ENCODE assay signal across 10 mouse cellular contexts in the genomic region with DNA sequence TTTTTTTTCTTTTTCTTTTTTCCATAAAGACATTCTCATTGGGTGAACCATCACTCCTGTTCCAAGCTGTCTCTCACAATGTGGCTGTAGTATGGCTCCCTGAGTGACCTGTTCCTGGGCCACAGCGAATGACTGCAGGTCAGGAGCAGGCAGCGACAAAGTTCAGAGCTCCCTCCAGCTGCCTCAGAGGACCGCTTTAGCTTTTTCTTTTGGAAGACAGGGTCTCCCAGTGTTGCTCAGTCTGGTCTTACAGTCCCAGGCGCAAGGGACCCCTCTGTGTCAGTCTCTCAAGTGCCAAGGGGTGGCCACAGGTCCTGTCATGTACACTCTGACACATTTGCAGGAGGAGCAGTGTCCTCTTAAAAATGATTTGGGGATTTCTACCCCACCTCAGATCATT. TPM values are rescaled to one million over a fixed set of nuclear protein-coding genes. Genes with fewer than 3 reads are reported as not detected.
DNase-seq lines count a peak whose midpoint lies in the region; ATAC-seq and TF ChIP-seq lines count a peak whose summit lies in the region.
"Had no signal": no experiment of that assay in that cellular context is flagged by ENCODE, and none has a peak within 500 bp of the region (broad histone marks: within the 10 kb centered on the region; RNA-seq: fewer than 3 reads in every experiment).

No protein-coding gene starts in this region.

- no peak for TF ChIP-seq EP300 in liver, embryonic 14.5 days (IDR thresholded peaks at IDR 0.05; ENCODE audit: low read depth)

- no peak for DNase-seq in kidney, postnatal 0 days (ENCODE audit: low spot score)
- no peak for DNase-seq in kidney, adult 9 months
- DNase-seq in embryonic facial prominence, embryonic 10.5 days (ENCODE audit: low spot score) = peak; percentile 35
- no peak for DNase-seq in liver, embryonic 14.5 days (ENCODE audit: low read depth in 3 of 3, low spot score in 3 of 3)
- DNase-seq in spleen, postnatal 4 days (ENCODE audit: low spot score in 2 of 2) = no peak

- 72% methylated on average over 4 of the region's 4 CpGs for WGBS in kidney, postnatal 0 days
- 54% methylated on average over 4 of the region's 4 CpGs for WGBS in embryonic facial prominence, embryonic 10.5 days
- 67% methylated on average over 4 of the region's 4 CpGs for WGBS in embryonic facial prominence, embryonic 15.5 days
- WGBS in liver, embryonic 14.5 days (ENCODE audit: insufficient replicate concordance) = 76% methylated on average over 4 of the region's 4 CpGs

- no peak for TF ChIP-seq CTCF in kidney, postnatal 0 days (IDR thresholded peaks at IDR 0.05; ENCODE audit: low read depth)
- TF ChIP-seq CTCF in liver, embryonic 14.5 days (IDR thresholded peaks at IDR 0.05; ENCODE audit: low read depth) = no peak

- no peak overlapping the region for H3K9ac ChIP-seq in kidney, postnatal 0 days (ENCODE audit: low read depth, low read length)
- H3K9ac ChIP-seq in embryonic facial prominence, embryonic 15.5 days = no peak overlapping the region
- no peak overlapping the region for H3K9ac ChIP-seq in liver, embryonic 14.5 days (replicated peaks)

- H3K4me2 ChIP-seq in kidney, postnatal 0 days (ENCODE audit: low read length) = no peak overlapping the region
- no peak overlapping the region for H3K4me2 ChIP-seq in embryonic facial prominence, embryonic 15.5 days (replicated peaks)
- H3K4me2 ChIP-seq in liver, embryonic 14.5 days (ENCODE audit: low read depth) = peak overlapping the region; percentile 67

- no peaks in the 10 kb centered on the region for H3K9me3 ChIP-seq in kidney, postnatal 0 days (replicated peaks; ENCODE audit: low read length)
- H3K9me3 ChIP-seq in embryonic facial prominence, embryonic 10.5 days = no peaks in the 10 kb centered on the region
- no peaks in the 10 kb centered on the region for H3K9me3 ChIP-seq in embryonic facial prominence, embryonic 15.5 days (replicated peaks)
- no peaks in the 10 kb centered on the region for H3K9me3 ChIP-seq in liver, embryonic 14.5 days (ENCODE audit: control insufficient read depth, low read length)

- 0 out of 2 replicates have a peak, but pooled peaks cover 3% of the 10 kb centered on the region for H3K36me3 ChIP-seq in kidney, postnatal 0 days (ENCODE audit: insufficient read depth, low read length)
- H3K36me3 ChIP-seq in embryonic facial prominence, embryonic 10.5 days (replicated peaks) = peaks cover 23% of the 10 kb centered on the region
- no peaks in the 10 kb centered on the region for H3K36me3 ChIP-seq in embryonic facial prominence, embryonic 15.5 days
- H3K36me3 ChIP-seq in liver, embryonic 14.5 days (replicated peaks; ENCODE audit: control insufficient read depth, insufficient read depth, low read depth) = no peaks in the 10 kb centered on the region

- peak overlapping the region; percentile 78 for H3K27ac ChIP-seq in kidney, postnatal 0 days
- H3K27ac ChIP-seq in embryonic facial prominence, embryonic 10.5 days (replicated peaks) = peak overlapping the region; percentile 85
- peak overlapping the region; percentile 76; the same call in 1 of the 2 replicates for H3K27ac ChIP-seq in embryonic facial prominence, embryonic 15.5 days (replicated peaks)
- H3K27ac ChIP-seq in liver, embryonic 14.5 days = no peak overlapping the region

- no peak for ATAC-seq in kidney, postnatal 0 days (replicated peaks; ENCODE audit: low FRiP score, low read depth)
- ATAC-seq in embryonic facial prominence, embryonic 15.5 days (ENCODE audit: insufficient number of reproducible peaks, low FRiP score, low TSS enrichment, low read depth) = no peak
- no peak for ATAC-seq in liver, embryonic 14.5 days (ENCODE audit: insufficient read depth)
- ATAC-seq in megakaryocyte progenitor cell, adult 5-6 weeks (replicated peaks; ENCODE audit: poor library complexity) = no peak
- ATAC-seq: midbrain, embryonic 16.5 days had no signal

- H3K4me1 ChIP-seq in kidney, postnatal 0 days (replicated peaks; ENCODE audit: insufficient read depth, low read length) = peaks cover 60% of the 10 kb centered on the region
- H3K4me1 ChIP-seq in embryonic facial prominence, embryonic 10.5 days = peaks cover 77% of the 10 kb centered on the region
- H3K4me1 ChIP-seq in embryonic facial prominence, embryonic 15.5 days = peaks cover 68% of the 10 kb centered on the region
- H3K4me1 ChIP-seq in liver, embryonic 14.5 days (replicated peaks; ENCODE audit: control insufficient read depth in 2 of 2, insufficient read depth in 2 of 2, low read length in 1 of 2) = peaks cover 8 to 36% of the 10 kb centered on the region in 2 experiments; a peak in 3 of 4 replicates

- H3K27me3 ChIP-seq in kidney, postnatal 0 days (ENCODE audit: insufficient read depth, low read length) = no peaks in the 10 kb centered on the region
- H3K27me3 ChIP-seq in embryonic facial prominence, embryonic 10.5 days (replicated peaks; ENCODE audit: low read depth, poor library complexity, severe bottlenecking) = no peaks in the 10 kb centered on the region
- H3K27me3 ChIP-seq in embryonic facial prominence, embryonic 15.5 days = no peaks in the 10 kb centered on the region
- H3K27me3 ChIP-seq in liver, embryonic 14.5 days (ENCODE audit: control insufficient read depth, insufficient read depth, low read length) = no peaks in the 10 kb centered on the region

- H3K4me3 ChIP-seq in kidney, postnatal 0 days (replicated peaks; ENCODE audit: low read depth, low read length) = no peak overlapping the region
- peak overlapping the region; percentile 11; the same call in 1 of the 2 replicates for H3K4me3 ChIP-seq in embryonic facial prominence, embryonic 10.5 days
- H3K4me3 ChIP-seq in embryonic facial prominence, embryonic 15.5 days (replicated peaks) = no peak overlapping the region
- H3K4me3 ChIP-seq in liver, embryonic 14.5 days (ENCODE audit: insufficient read depth in 1 of 2, low read depth in 2 of 2, low read length in 2 of 2) = no peak overlapping the region

RNA-seq across cellular contexts. Expression of a gene that starts 16.1 kb away (rescaled TPM):
- 48.3 and 53.1 TPM in 2 replicates for polyA plus RNA-seq in kidney, postnatal 0 days (2015; fragmentation: Nextera tagmentation; extraction: Ambion mirVana)
- polyA plus RNA-seq in embryonic facial prominence, embryonic 10.5 days (2016; fragmentation: Nextera tagmentation; extraction: Ambion mirVana) = 50.3 and 50.6 TPM in 2 replicates
- 51.5 and 52.8 TPM in 2 replicates for polyA plus RNA-seq in embryonic facial prominence, embryonic 15.5 days (2015; fragmentation: Nextera tagmentation; extraction: Ambion mirVana)
- polyA plus RNA-seq in liver, embryonic 14.5 days (2012; rRNA removed) = 12.9 and 13.7 TPM in 2 replicates
- polyA plus RNA-seq in liver, embryonic 14.5 days (2014; fragmentation: Nextera tagmentation; extraction: Ambion mirVana) = 4.8 and 5.6 TPM in 2 replicates
- 40.4 and 52.8 TPM in 2 replicates for total RNA-seq in megakaryocyte progenitor cell, adult 5-6 weeks (2015)
- 69.6 and 73.0 TPM in 2 replicates for total RNA-seq in megakaryocyte progenitor cell, adult 5-6 weeks (2017)

RNA-seq across cellular contexts. Expression of a gene that starts 36.7 kb away (rescaled TPM):
- 1,459 and 1,525 TPM in 2 replicates for polyA plus RNA-seq in kidney, postnatal 0 days (2015; fragmentation: Nextera tagmentation; extraction: Ambion mirVana)
- 1,413 and 1,489 TPM in 2 replicates for polyA plus RNA-seq in embryonic facial prominence, embryonic 10.5 days (2016; fragmentation: Nextera tagmentation; extraction: Ambion mirVana)
- polyA plus RNA-seq in embryonic facial prominence, embryonic 15.5 days (2015; fragmentation: Nextera tagmentation; extraction: Ambion mirVana) = 1,780 and 1,815 TPM in 2 replicates
- 1,933 and 2,132 TPM in 2 replicates for polyA plus RNA-seq in liver, embryonic 14.5 days (2012; rRNA removed)
- polyA plus RNA-seq in liver, embryonic 14.5 days (2014; fragmentation: Nextera tagmentation; extraction: Ambion mirVana) = 1,503 and 1,567 TPM in 2 replicates
- 3,223 and 3,257 TPM in 2 replicates for total RNA-seq in megakaryocyte progenitor cell, adult 5-6 weeks (2015)
- 1,603 and 2,013 TPM in 2 replicates for total RNA-seq in megakaryocyte progenitor cell, adult 5-6 weeks (2017)

RNA-seq across cellular contexts. Expression of a gene that starts 38.0 kb away (rescaled TPM):
- 19.6 and 20.2 TPM in 2 replicates for polyA plus RNA-seq in kidney, postnatal 0 days (2015; fragmentation: Nextera tagmentation; extraction: Ambion mirVana)
- 14.5 and 16.0 TPM in 2 replicates for polyA plus RNA-seq in embryonic facial prominence, embryonic 10.5 days (2016; fragmentation: Nextera tagmentation; extraction: Ambion mirVana)
- 29.2 and 32.8 TPM in 2 replicates for polyA plus RNA-seq in embryonic facial prominence, embryonic 15.5 days (2015; fragmentation: Nextera tagmentation; extraction: Ambion mirVana)
- 8.4 and 9.4 TPM in 2 replicates for polyA plus RNA-seq in liver, embryonic 14.5 days (2012; rRNA removed)
- 2.8 and 3.9 TPM in 2 replicates for polyA plus RNA-seq in liver, embryonic 14.5 days (2014; fragmentation: Nextera tagmentation; extraction: Ambion mirVana)
- total RNA-seq in megakaryocyte progenitor cell, adult 5-6 weeks (2015) = 9.8 and 12.3 TPM in 2 replicates
- 2.8 and 4.6 TPM in 2 replicates for total RNA-seq in megakaryocyte progenitor cell, adult 5-6 weeks (2017)

RNA-seq across cellular contexts. Expression of a gene that starts 42.5 kb away (rescaled TPM):
- 20.7 and 24.5 TPM in 2 replicates for polyA plus RNA-seq in kidney, postnatal 0 days (2015; fragmentation: Nextera tagmentation; extraction: Ambion mirVana)
- 65.0 and 65.1 TPM in 2 replicates for polyA plus RNA-seq in embryonic facial prominence, embryonic 10.5 days (2016; fragmentation: Nextera tagmentation; extraction: Ambion mirVana)
- polyA plus RNA-seq in embryonic facial prominence, embryonic 15.5 days (2015; fragmentation: Nextera tagmentation; extraction: Ambion mirVana) = 36.2 and 36.4 TPM in 2 replicates
- polyA plus RNA-seq in liver, embryonic 14.5 days (2012; rRNA removed) = 11.4 and 11.8 TPM in 2 replicates
- polyA plus RNA-seq in liver, embryonic 14.5 days (2014; fragmentation: Nextera tagmentation; extraction: Ambion mirVana) = 14.4 and 14.8 TPM in 2 replicates
- total RNA-seq in megakaryocyte progenitor cell, adult 5-6 weeks (2015) = 17.5 and 17.7 TPM in 2 replicates
- total RNA-seq in megakaryocyte progenitor cell, adult 5-6 weeks (2017) = 33.2 and 35.3 TPM in 2 replicates

RNA-seq across cellular contexts. Expression of a gene that starts 56.5 kb away (rescaled TPM):
- polyA plus RNA-seq in kidney, postnatal 0 days (2015; fragmentation: Nextera tagmentation; extraction: Ambion mirVana) = 0.97 and 0.98 TPM in 2 replicates
- not detected in 2 replicates for polyA plus RNA-seq in embryonic facial prominence, embryonic 10.5 days (2016; fragmentation: Nextera tagmentation; extraction: Ambion mirVana)
- not detected in 2 replicates for polyA plus RNA-seq in embryonic facial prominence, embryonic 15.5 days (2015; fragmentation: Nextera tagmentation; extraction: Ambion mirVana)
- polyA plus RNA-seq in liver, embryonic 14.5 days (2012; rRNA removed) = not detected in 2 replicates
- polyA plus RNA-seq in liver, embryonic 14.5 days (2014; fragmentation: Nextera tagmentation; extraction: Ambion mirVana) = not detected in 2 replicates
- total RNA-seq in megakaryocyte progenitor cell, adult 5-6 weeks (2015) = not detected in 2 replicates
- not detected in 2 replicates for total RNA-seq in megakaryocyte progenitor cell, adult 5-6 weeks (2017)
- total RNA-seq: gastrocnemius, postnatal 10 days; layer of hippocampus, postnatal 14 days had no signal
- polyA plus RNA-seq: midbrain, embryonic 16.5 days had no signal
